Mouse (Mus musculus) stomach, embryonic 15.5 days (tissue): ENCODE data around the gene Specc1. TPM values are rescaled to one million over a fixed set of nuclear protein-coding genes. Genes with fewer than 3 reads are reported as not detected.
A peak's percentile ranks its signal among the peaks of the same experiment; 100 is the strongest.

Experiments
- ATAC-seq: fragments of 200-750 bp; cut with Nextera tagmentation; 2 replicates; pipeline ENCODE4 v1.8.0; 2017; ENCODE audit warnings: low read depth, moderate number of reproducible peaks, moderate TSS enrichment; ENCODE audit not compliant: insufficient read depth, low FRiP score
- H3K27ac ChIP-seq: fragments of 300-500 bp; sonication (generic); 2 replicates; pipeline ENCODE4 v1.5.1; 2015; ENCODE audit warnings: mild to moderate bottlenecking, inconsistent platforms
- H3K27me3 ChIP-seq: fragments of 300-500 bp; sonication (generic); replicated peaks from 2 replicates; pipeline ENCODE4 v1.6.1; 2015; ENCODE audit warnings: inconsistent platforms
- H3K36me3 ChIP-seq: fragments of 300-500 bp; sonication (generic); 2 replicates; pipeline ENCODE4 v1.6.1; 2015; ENCODE audit warnings: inconsistent platforms
- H3K4me1 ChIP-seq: fragments of 300-500 bp; sonication (generic); 2 replicates; pipeline ENCODE4 v1.6.1; 2015; ENCODE audit warnings: inconsistent platforms
- H3K4me2 ChIP-seq: fragments of 300-500 bp; sonication (generic); 2 replicates; pipeline ENCODE4 v1.6.1; 2015; ENCODE audit warnings: mild to moderate bottlenecking, inconsistent platforms
- H3K4me3 ChIP-seq: fragments of 300-500 bp; sonication (generic); replicated peaks from 2 replicates; pipeline ENCODE4 v1.5.1; 2015; ENCODE audit warnings: inconsistent platforms
- H3K9ac ChIP-seq: fragments of 300-500 bp; sonication (generic); 2 replicates; pipeline ENCODE4 v1.6.1; 2015; ENCODE audit warnings: inconsistent platforms
- H3K9me3 ChIP-seq: fragments of 300-500 bp; sonication (generic); 2 replicates; pipeline ENCODE4 v1.6.1; 2016; ENCODE audit warnings: inconsistent platforms
- WGBS: fragments of 180-500 bp; shearing (Covaris S2); methylation state at CpG from one replicate; pipeline ENCODE4 v1.1.7; 2015; 5-methylcytosine and 5-hydroxymethylcytosine counted together
- polyA plus RNA-seq: library from polyadenylated mRNA; unstranded; fragments of >200 nt; fragmentation: Nextera tagmentation; extraction: Ambion mirVana; gene quantifications from 2 replicates; pipeline ENCODE4 v1.2.1, GENCODE M21; 2015

The Specc1 gene
- polyA plus RNA-seq, 1 experiment from 2014 or later, result 13.4 TPM

DNA sequence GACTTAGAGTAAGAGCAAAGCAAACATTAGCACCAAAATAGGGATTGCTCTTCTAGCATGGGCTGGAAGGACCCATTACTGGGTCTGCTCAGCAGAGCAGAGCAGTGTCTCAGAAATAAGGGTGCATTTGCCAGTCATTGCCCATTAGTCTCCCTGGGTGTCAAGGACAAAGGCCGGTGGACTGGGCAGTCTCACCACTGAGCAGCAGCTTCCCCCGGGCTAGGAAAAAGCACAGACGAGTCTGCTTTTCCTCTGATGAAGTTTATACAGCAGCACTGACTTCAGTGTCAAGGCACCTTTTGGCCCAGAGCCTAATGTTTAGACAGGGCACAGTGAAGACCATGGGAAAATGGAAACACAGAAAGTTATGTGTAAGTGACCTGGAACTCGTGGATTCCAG lies 253.3 kb downstream of the Specc1 start:
- Histone ChIP-seq H3K27ac (no peak overlapping the region), H3K9ac (no peak overlapping the region)

DNA sequence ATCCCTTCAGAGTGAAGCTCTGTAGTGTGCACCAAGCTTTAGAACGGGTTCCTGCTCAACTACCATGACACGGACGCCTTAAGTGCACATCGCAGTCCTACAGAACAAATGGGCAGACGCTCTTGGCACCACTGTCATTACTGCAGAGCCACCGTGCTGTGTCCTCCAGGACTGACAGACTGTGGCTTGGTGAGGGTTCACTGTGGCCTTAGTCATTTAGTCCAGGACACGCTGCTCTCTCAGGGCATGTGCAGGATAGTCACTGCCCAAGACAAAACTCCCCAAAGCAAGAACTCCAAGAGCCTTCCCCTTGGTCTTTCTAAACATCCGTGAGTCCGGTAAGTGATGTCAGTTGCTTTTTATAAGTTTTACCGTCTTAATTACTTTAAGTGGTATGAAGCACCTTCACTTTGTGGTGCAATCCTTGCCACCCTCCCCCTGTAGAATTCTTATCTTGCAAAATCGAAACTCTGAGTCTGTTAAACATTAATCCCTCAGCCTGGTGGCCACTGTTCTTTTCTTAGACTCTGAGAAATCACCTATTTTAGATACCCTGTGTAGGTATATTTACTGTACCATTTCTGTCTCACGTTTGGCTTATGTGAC lies 256.9 kb downstream of the Specc1 start:
- WGBS, result 83% methylated on average over 12 of the region's 12 CpGs

More for the DNA sequence above, 253.3 kb downstream of the Specc1 start:
- Histone ChIP-seq H3K36me3 (no peaks in the 10 kb centered on the region), H3K4me3 (no peak overlapping the region), H3K27me3 (no peaks in the 10 kb centered on the region), H3K9me3 (no peaks in the 10 kb centered on the region), H3K4me1 (no peaks in the 10 kb centered on the region), H3K4me2 (no peak overlapping the region)
- ATAC-seq, result no peak
- 38% methylated on average over 4 of the region's 4 CpGs for WGBS

DNA sequence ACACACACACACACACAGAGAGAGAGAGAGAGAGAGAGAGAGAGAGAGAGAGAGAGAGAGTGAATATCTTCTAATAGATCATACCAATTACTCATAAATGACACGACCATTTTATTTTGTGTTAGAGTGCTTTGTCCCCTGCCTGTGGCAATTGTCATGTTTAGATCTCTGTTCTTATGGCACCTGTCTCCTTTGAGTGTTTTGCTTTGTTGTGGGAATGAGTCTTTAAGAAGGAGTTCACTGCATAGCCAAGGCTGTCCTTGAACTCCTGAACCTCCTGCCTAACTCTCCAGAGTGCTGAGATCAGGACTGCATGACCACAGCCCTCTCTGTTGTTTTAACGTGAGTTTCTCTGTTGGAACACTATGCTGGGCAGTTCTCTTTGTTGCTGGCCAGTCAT lies 258.5 kb downstream of the Specc1 start:
- Histone ChIP-seq H3K9me3 (no peaks in the 10 kb centered on the region), H3K4me3 (no peak overlapping the region), H3K4me1 (no peaks in the 10 kb centered on the region), H3K27ac (no peak overlapping the region), H3K27me3 (no peaks in the 10 kb centered on the region), H3K36me3 (no peaks in the 10 kb centered on the region), H3K4me2 (no peak overlapping the region), H3K9ac (no peak overlapping the region)
- ATAC-seq, result no peak
- 57% methylated on average over 2 of the region's 2 CpGs for WGBS

More for the DNA sequence above, 256.9 kb downstream of the Specc1 start:
- no peak for ATAC-seq
- H3K9me3 ChIP-seq, result no peaks in the 10 kb centered on the region
- H3K4me2 ChIP-seq, result no peak overlapping the region
- H3K27me3 ChIP-seq, result no peaks in the 10 kb centered on the region
- H3K27ac ChIP-seq, result no peak overlapping the region
- no peaks in the 10 kb centered on the region for H3K4me1 ChIP-seq
- no peak overlapping the region for H3K4me3 ChIP-seq
- H3K36me3 ChIP-seq, result no peaks in the 10 kb centered on the region
- no peak overlapping the region for H3K9ac ChIP-seq

DNA sequence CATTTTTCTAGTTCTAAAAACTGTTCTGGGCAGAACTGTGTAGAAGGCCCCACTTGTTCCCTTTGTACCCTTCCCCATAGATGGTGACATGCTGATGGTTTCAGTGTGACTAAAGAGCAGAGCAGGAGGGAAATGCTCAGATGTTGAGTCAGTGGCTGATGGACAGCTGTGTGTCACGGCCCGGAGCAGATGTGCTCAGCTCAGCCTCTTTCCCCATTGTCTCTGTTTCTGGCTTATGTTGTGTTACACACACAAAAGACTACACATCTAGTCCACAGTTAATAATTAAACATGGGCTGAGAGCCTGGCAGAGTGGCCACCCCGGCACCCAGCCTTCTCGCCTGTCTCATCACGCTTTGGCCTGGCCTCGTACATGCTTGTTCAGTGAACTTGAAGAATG lies 261.2 kb downstream of the Specc1 start:
- Histone ChIP-seq H3K9ac (no peak overlapping the region), H3K4me1 (0 out of 2 replicates have a peak, but pooled peaks cover 6% of the 10 kb centered on the region), H3K4me3 (no peak overlapping the region), H3K9me3 (no peaks in the 10 kb centered on the region), H3K36me3 (no peaks in the 10 kb centered on the region), H3K27ac (no peak overlapping the region), H3K4me2 (no peak overlapping the region), H3K27me3 (no peaks in the 10 kb centered on the region)
- WGBS, result 59% methylated on average over 6 of the region's 6 CpGs
- no peak for ATAC-seq

DNA sequence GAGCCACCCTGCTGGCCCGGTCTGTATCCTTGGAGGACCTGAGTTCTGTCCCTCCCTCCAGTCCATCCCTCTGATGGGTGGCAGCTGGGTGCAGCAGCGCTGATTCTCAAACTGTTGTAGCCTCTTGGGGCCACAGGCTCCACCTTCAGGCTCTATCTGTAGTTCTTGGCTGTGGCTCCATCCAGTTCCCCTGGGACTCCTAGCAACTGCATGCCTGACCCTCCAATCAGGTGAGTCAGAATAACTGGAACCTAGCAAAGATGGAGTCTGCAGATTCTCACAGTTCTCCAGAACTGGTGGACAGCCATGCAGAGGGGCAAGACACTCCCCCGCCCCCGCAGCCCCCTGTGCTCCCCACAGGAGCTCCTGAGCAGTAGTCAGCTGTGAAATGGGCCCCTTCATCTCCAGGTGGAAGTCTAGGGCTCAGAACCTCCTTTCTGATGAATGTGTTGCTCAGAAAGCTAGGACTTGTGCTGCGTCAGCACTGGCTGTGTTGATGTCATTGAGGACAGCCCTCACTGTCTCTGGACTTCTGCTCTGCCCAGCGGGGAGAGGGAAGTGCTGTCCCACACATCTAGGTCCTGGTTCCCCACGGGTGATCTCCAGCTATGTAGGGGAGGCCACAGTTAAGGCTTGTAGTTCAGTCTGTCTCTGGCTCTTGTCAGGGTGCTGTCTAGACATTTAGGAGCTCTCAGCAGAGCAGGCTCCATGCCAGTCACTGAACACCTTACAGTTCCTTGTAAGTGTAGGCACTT lies 264.4 kb downstream of the Specc1 start:
- Histone ChIP-seq H3K9me3 (no peaks in the 10 kb centered on the region), H3K4me3 (no peak overlapping the region), H3K4me2 (no peak overlapping the region), H3K27ac (no peak overlapping the region), H3K9ac (no peak overlapping the region), H3K4me1 (0 out of 2 replicates have a peak, but pooled peaks cover 13% of the 10 kb centered on the region), H3K27me3 (no peaks in the 10 kb centered on the region), H3K36me3 (no peaks in the 10 kb centered on the region)
- 71% methylated on average over 7 of the region's 7 CpGs for WGBS
- 0 out of 2 replicates have a peak, but pooled peaks have one; percentile 39 for ATAC-seq

DNA sequence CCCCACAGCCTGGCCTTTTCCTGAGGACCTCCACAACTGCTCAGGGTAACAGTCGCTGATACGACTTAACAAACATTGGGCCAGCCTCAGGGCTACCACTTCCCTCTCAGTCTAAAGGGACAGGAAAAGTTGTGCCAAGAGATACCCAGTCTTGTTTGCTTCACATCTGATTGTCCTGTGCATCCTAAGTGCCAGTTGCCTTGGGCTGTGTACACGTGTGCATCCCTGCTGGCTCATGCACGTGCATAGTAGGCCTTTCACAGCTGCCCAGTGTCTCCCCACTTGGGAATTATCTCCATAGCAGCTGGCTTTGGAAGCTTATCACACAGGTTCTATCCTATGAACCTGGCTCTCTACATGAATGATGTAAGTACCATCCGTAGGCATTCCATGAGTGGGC lies 266.9 kb downstream of the Specc1 start:
- Histone ChIP-seq H3K27ac (no peak overlapping the region), H3K27me3 (no peaks in the 10 kb centered on the region), H3K4me2 (no peak overlapping the region), H3K9me3 (no peaks in the 10 kb centered on the region), H3K9ac (no peak overlapping the region), H3K4me1 (0 out of 2 replicates have a peak, but pooled peaks cover 13% of the 10 kb centered on the region), H3K36me3 (no peaks in the 10 kb centered on the region), H3K4me3 (no peak overlapping the region)
- ATAC-seq, result no peak
- 79% methylated on average over 5 of the region's 5 CpGs for WGBS

DNA sequence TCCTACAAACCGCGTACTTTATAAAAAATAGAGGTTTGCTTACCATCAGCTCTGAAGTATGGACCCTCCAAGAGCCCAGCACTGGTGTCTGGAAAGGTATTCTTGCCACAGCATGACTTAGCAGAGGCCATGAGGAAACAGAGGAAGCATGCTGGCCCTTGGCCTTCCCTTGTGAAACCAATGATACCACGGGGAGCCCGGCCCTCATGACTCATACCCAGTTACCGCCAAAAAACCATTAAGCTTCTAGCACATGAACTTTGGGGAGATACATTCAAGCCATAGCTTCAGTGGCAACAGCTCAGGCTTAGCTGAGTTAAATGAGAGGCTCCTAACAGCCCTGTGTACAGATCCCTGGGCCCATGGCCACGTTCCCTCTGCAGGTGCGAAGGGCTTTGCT lies 267.4 kb downstream of the Specc1 start:
- no peak for ATAC-seq
- 85% methylated on average over 7 of the region's 7 CpGs for WGBS
- Histone ChIP-seq H3K36me3 (no peaks in the 10 kb centered on the region), H3K4me3 (no peak overlapping the region), H3K9ac (no peak overlapping the region), H3K4me1 (0 out of 2 replicates have a peak, but pooled peaks cover 13% of the 10 kb centered on the region), H3K9me3 (no peaks in the 10 kb centered on the region), H3K27ac (no peak overlapping the region), H3K4me2 (no peak overlapping the region), H3K27me3 (no peaks in the 10 kb centered on the region)

DNA sequence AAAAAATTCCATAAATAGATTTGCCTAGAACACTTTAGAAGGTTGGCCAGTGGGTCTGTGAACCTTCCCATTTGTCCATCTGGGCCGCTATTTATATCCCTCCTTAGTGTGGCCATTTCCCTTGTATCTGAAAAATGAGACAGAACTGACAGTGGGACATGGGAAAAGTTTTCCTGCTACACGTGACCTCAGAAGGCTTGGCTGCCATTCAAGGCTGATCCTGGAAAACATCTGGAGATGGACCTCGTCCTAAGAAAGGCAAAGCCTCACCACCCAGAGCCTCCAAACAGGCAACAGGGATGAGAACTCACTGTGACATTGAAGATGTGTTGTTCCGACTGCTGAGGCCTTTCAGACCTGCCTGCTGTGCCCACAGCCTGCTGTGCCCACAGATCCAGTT lies 268.2 kb downstream of the Specc1 start:
- Histone ChIP-seq H3K27ac (no peak overlapping the region), H3K36me3 (no peaks in the 10 kb centered on the region), H3K4me3 (no peak overlapping the region), H3K4me2 (no peak overlapping the region), H3K27me3 (no peaks in the 10 kb centered on the region), H3K9me3 (no peaks in the 10 kb centered on the region), H3K9ac (no peak overlapping the region), H3K4me1 (0 out of 2 replicates have a peak, but pooled peaks cover 13% of the 10 kb centered on the region)
- no peak for ATAC-seq
- 50% methylated on average over 4 of the region's 4 CpGs for WGBS

DNA sequence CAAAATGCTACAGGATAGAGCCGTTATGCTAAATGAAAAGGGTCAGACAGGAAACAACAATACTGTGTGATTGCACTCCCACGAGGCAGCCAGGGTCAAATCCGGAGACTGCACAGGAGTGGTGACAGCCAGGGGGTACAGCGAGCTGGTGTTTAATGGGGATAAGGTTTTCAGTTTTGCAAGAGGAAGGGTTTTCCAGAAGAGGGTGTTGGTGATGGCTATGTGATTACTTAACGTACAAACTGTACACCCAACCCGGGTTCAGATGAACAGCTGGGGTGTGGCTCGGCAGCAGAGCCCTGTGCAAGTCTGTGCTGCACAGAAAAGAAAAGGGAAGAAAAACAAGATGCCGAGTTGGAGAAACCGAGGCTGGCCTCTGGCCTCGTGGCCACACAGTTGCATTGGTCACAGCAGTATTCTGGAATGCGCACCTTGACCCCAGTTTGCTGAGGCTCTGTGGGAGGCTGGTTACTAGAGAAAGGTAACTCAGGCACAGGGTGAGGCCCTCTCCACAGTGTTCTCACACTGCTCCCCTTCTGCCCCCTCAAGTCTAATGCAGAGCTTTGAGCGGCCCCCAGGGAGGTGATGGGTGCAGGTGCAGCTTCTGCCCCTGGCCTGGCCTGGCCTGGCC lies 284.2 kb downstream of the Specc1 start:
- Histone ChIP-seq H3K4me3 (no peak overlapping the region), H3K9me3 (no peaks in the 10 kb centered on the region), H3K36me3 (no peaks in the 10 kb centered on the region), H3K9ac (no peak overlapping the region), H3K27ac (no peak overlapping the region), H3K4me1 (no peaks in the 10 kb centered on the region), H3K27me3 (no peaks in the 10 kb centered on the region), H3K4me2 (no peak overlapping the region)
- no peak for ATAC-seq
- 66% methylated on average over 12 of the region's 12 CpGs for WGBS

DNA sequence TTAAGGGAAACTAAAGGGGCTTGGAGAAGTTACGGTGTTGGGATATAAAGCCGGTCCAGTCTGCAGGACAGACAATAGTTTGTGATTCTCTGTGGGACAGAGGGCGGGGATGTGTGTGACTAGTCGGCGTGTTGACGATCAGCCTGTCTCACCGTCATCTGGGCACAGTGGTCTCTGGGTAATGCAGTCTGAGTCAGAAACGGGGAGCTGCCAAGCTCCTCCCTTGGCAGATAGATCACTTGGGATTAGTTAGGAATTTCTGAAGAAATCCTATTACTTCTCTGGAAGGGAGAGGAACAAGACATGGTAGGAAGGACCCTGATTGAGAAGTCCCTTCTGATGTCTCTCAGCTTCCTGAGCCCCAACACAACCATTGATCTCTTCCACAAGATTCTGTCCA lies 287.3 kb downstream of the Specc1 start:
- H3K27me3 ChIP-seq, result no peaks in the 10 kb centered on the region
- WGBS, result 74% methylated on average over 8 of the region's 8 CpGs
- no peak overlapping the region for H3K9ac ChIP-seq
- no peak overlapping the region for H3K4me2 ChIP-seq
- 0 out of 2 replicates have a peak, but pooled peaks cover 3% of the 10 kb centered on the region for H3K4me1 ChIP-seq
- no peak for ATAC-seq
- no peaks in the 10 kb centered on the region for H3K9me3 ChIP-seq
- H3K27ac ChIP-seq, result no peak overlapping the region
- H3K36me3 ChIP-seq, result no peaks in the 10 kb centered on the region
- no peak overlapping the region for H3K4me3 ChIP-seq

DNA sequence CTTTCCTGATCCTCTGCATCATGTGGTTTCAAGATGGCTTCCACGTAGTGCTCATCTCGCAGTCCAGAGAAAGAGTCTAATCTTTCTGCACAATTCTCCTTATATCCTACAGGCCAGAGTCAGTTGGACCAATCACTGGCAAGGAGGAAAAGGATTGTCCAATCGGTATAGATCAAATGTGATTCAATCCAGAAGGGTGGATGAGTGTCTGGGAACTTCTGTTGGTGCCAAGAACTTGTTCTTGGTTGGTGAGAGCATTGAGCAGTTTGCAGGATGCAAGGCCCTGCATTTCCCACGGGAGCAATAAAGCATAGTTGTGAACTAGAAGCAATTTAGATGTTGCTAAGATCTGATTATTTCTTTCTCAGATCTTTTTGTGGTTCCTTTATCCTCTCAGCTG lies 287.9 kb downstream of the Specc1 start:
- H3K27ac ChIP-seq, result no peak overlapping the region
- H3K4me1 ChIP-seq, result peaks cover 8% of the 10 kb centered on the region; the same call in 1 of the 2 replicates
- no peaks in the 10 kb centered on the region for H3K36me3 ChIP-seq
- no peaks in the 10 kb centered on the region for H3K9me3 ChIP-seq
- peaks cover under 1% of the 10 kb centered on the region; the same call in 1 of the 2 replicates for H3K27me3 ChIP-seq
- H3K9ac ChIP-seq, result no peak overlapping the region
- ATAC-seq, result no peak
- no peak overlapping the region for H3K4me2 ChIP-seq
- no peak overlapping the region for H3K4me3 ChIP-seq
- WGBS, result 89% methylated on average over 4 of the region's 4 CpGs
